Mouse (Mus musculus): ENCODE data around the gene Sde2.
"Not testable (repeated sequence)": the region's sequence is repeated elsewhere in the genome, so short reads cannot be mapped to it uniquely, and the experiment has no call there.

Sde2 gene

GRCm38 (mm10) chr1:180835273-180836015, 15.5 kb upstream of the Sde2 start:
- no peak for DNase-seq

GRCm38 (mm10) chr1:180836467-180836866, 14.5 kb upstream of the Sde2 start:
- DNase-seq: not testable (repeated sequence)

GRCm38 (mm10) chr1:180837186-180837585, 13.7 kb upstream of the Sde2 start:
- DNase-seq: no peak

GRCm38 (mm10) chr1:180838014-180838413, 12.9 kb upstream of the Sde2 start:
- DNase-seq: peak; percentile 14

- DNase-seq: no peak
Measured at GRCm38 (mm10) chr1:180839201-180839910, 11.6 kb upstream of the Sde2 start.

GRCm38 (mm10) chr1:180841561-180842300, 9.2 kb upstream of the Sde2 start:
- DNase-seq: no peak

GRCm38 (mm10) chr1:180848114-180848510, 2.8 kb upstream of the Sde2 start:
- DNase-seq: peak; percentile 86

- DNase-seq: peak; percentile 41
Measured at GRCm38 (mm10) chr1:180848511-180849241, 2.3 kb upstream of the Sde2 start.

- DNase-seq: peak; percentile 54
Measured at GRCm38 (mm10) chr1:180849701-180850301, 1.1 kb upstream of the Sde2 start.

- DNase-seq: no peak
Measured at GRCm38 (mm10) chr1:180858763-180859162, 7.8 kb downstream of the Sde2 start.

- no peak for DNase-seq
Measured at GRCm38 (mm10) chr1:180860030-180860429, 9.1 kb downstream of the Sde2 start.

- peak; percentile 58 for DNase-seq
Measured at GRCm38 (mm10) chr1:180863606-180864005, 12.7 kb downstream of the Sde2 start.

- DNase-seq: no peak
Measured at GRCm38 (mm10) chr1:180866001-180866400, 15.1 kb downstream of the Sde2 start.

GRCm38 (mm10) chr1:180870122-180870650, 19.3 kb downstream of the Sde2 start:
- DNase-seq: no peak

GRCm38 (mm10) chr1:180873861-180874484, 23.0 kb downstream of the Sde2 start:
- peak; percentile 81 for DNase-seq

- DNase-seq: no peak
Measured at GRCm38 (mm10) chr1:180874615-180875014, 23.7 kb downstream of the Sde2 start.

- DNase-seq: no peak
Measured at GRCm38 (mm10) chr1:180875126-180875525, 24.2 kb downstream of the Sde2 start.

GRCm38 (mm10) chr1:180877466-180877865, 26.5 kb downstream of the Sde2 start:
- no peak for DNase-seq

- no peak for DNase-seq
Measured at GRCm38 (mm10) chr1:180881768-180882167, 30.8 kb downstream of the Sde2 start.

GRCm38 (mm10) chr1:180883731-180884130, 32.8 kb downstream of the Sde2 start:
- no peak for DNase-seq

GRCm38 (mm10) chr1:180884484-180884883, 33.6 kb downstream of the Sde2 start:
- no peak for DNase-seq

Data from embryo, embryonic 11 days (tissue).